Mouse (Mus musculus) CH12.LX (cell line): ENCODE measurements around the gene Rhot1. TPM values are rescaled to one million over a fixed set of nuclear protein-coding genes. Genes with fewer than 3 reads are reported as not detected.

Experiments
- DNase-seq: peaks from one replicate; pipeline ENCODE4 v3.0.0-alpha.2; 2013; ENCODE audit errors: extremely low read depth
- H3K27ac ChIP-seq: 2 replicates; pipeline ENCODE4 v1.5.1; 2012; ENCODE audit warnings: low read depth, mild to moderate bottlenecking, control low read depth, moderate library complexity; ENCODE audit not compliant: insufficient read depth
- H3K27me3 ChIP-seq: replicated peaks from 2 replicates; pipeline ENCODE3; 2012; ENCODE audit warnings: inconsistent platforms
- H3K36me3 ChIP-seq, 2 experiments: replicated peaks in 1 of 2; 2 replicates each; pipeline versions ENCODE3 to v1.6.1; 2012; ENCODE audit warnings: inconsistent platforms in 1 of 2, low read length in 1 of 2, mild to moderate bottlenecking in 1 of 2, mixed read lengths in 1 of 2, moderate library complexity in 1 of 2; ENCODE audit not compliant: control insufficient read depth in 1 of 2, insufficient read depth in 1 of 2
- H3K4me1 ChIP-seq, 2 experiments: 2 replicates each; pipeline ENCODE4 v1.6.1; 2012; ENCODE audit warnings: inconsistent platforms in 1 of 2, moderate library complexity in 1 of 2; ENCODE audit not compliant: insufficient read depth in 2 of 2, control insufficient read depth in 1 of 2
- H3K4me2 ChIP-seq: 2 replicates; pipeline ENCODE4 v1.6.1; 2012; ENCODE audit warnings: low read depth, mild to moderate bottlenecking, control low read depth; ENCODE audit not compliant: poor library complexity, insufficient read depth, severe bottlenecking
- H3K4me3 ChIP-seq, 3 experiments: fragments of 150-350 bp in 1 of 3; sonication (generic) in 1 of 3; replicated peaks in 1 of 3; 2 replicates each; pipeline versions ENCODE3 to v1.5.1; 2011 to 2012; ENCODE audit warnings: low read depth in 2 of 3, low read length in 2 of 3, mild to moderate bottlenecking in 2 of 3, moderate library complexity in 2 of 3, control low read depth in 1 of 3, improper control_type of control experiment in 1 of 3, inconsistent platforms in 1 of 3, mixed read lengths in 1 of 3; ENCODE audit not compliant: poor library complexity in 1 of 3
- H3K79me2 ChIP-seq: replicated peaks from 2 replicates; pipeline ENCODE4 v1.6.1; 2012; ENCODE audit warnings: mild to moderate bottlenecking, moderate library complexity; ENCODE audit not compliant: control insufficient read depth, poor library complexity, insufficient read depth, severe bottlenecking; ENCODE audit errors: extremely low read depth
- H3K9ac ChIP-seq: 2 replicates; pipeline ENCODE4 v1.6.1; 2012; ENCODE audit warnings: low read depth, mild to moderate bottlenecking, control low read depth, moderate library complexity; ENCODE audit not compliant: insufficient read depth
- H3K9me3 ChIP-seq: replicated peaks from 2 replicates; pipeline ENCODE3; 2012; ENCODE audit warnings: low read length, inconsistent platforms, mixed read lengths
- CTCF ChIP-seq, 2 experiments: IDR thresholded peaks in 1 of 2; conservative IDR thresholded peaks in 1 of 2; 2 replicates each; pipeline ENCODE4 v1.5.1; 2011 to 2012; ENCODE audit warnings: low read depth in 2 of 2, low read length in 2 of 2, improper control_type of control experiment in 1 of 2, inconsistent platforms in 1 of 2, mild to moderate bottlenecking in 1 of 2, moderate library complexity in 1 of 2
- ELF1 ChIP-seq: IDR thresholded peaks from 2 replicates; pipeline ENCODE4 v1.6.1; 2014; ENCODE audit warnings: low read depth, mild to moderate bottlenecking, inconsistent platforms, low read length, improper control_type of control experiment
- HCFC1 ChIP-seq: IDR thresholded peaks from 2 replicates; pipeline ENCODE4 v1.6.1; 2012; ENCODE audit warnings: low read depth, mild to moderate bottlenecking, inconsistent platforms, low read length, improper control_type of control experiment
- KAT2A ChIP-seq: IDR thresholded peaks from 2 replicates; pipeline ENCODE4 v1.6.1; 2012; ENCODE audit warnings: low read length, improper control_type of control experiment, inconsistent platforms; ENCODE audit not compliant: insufficient replicate concordance
- MAFK ChIP-seq: IDR thresholded peaks from 2 replicates; pipeline ENCODE4 v1.6.1; 2011; ENCODE audit warnings: low read length, improper control_type of control experiment; ENCODE audit not compliant: insufficient replicate concordance
- MAX ChIP-seq: IDR thresholded peaks from 2 replicates; pipeline ENCODE4 v1.6.1; 2011; ENCODE audit warnings: low read length, improper control_type of control experiment
- MAZ ChIP-seq: IDR thresholded peaks from 2 replicates; pipeline ENCODE4 v1.6.1; 2012; ENCODE audit warnings: low read depth, mild to moderate bottlenecking, inconsistent platforms, low read length, improper control_type of control experiment, moderate library complexity
- MXI1 ChIP-seq: IDR thresholded peaks from 2 replicates; pipeline ENCODE4 v1.6.1; 2011; ENCODE audit warnings: mild to moderate bottlenecking, low read depth, low read length, improper control_type of control experiment
- MYC ChIP-seq: IDR thresholded peaks from 2 replicates; pipeline ENCODE4 v1.6.1; 2011; ENCODE audit warnings: low read depth, mild to moderate bottlenecking, improper control_type of control experiment, low read length
- NELFE ChIP-seq: IDR thresholded peaks from 2 replicates; pipeline ENCODE4 v1.6.1; 2011; ENCODE audit warnings: low read depth, low read length, improper control_type of control experiment
- RCOR1 ChIP-seq: conservative IDR thresholded peaks from 2 replicates; pipeline ENCODE4 v1.6.1; 2012; ENCODE audit warnings: low read depth, mild to moderate bottlenecking, inconsistent platforms, low read length, improper control_type of control experiment
- SIN3A ChIP-seq: IDR thresholded peaks from 2 replicates; pipeline ENCODE4 v1.6.1; 2012; ENCODE audit warnings: low read length, improper control_type of control experiment, inconsistent platforms
- SMC3 ChIP-seq: IDR thresholded peaks from 2 replicates; pipeline ENCODE4 v1.6.1; 2011; ENCODE audit warnings: low read depth, low read length, improper control_type of control experiment
- TBP ChIP-seq: conservative IDR thresholded peaks from 2 replicates; pipeline ENCODE4 v1.6.1; 2011; ENCODE audit warnings: low read depth, low read length, improper control_type of control experiment
- TCF12 ChIP-seq: IDR thresholded peaks from 2 replicates; pipeline ENCODE4 v1.6.1; 2014; ENCODE audit warnings: low read depth, mild to moderate bottlenecking, inconsistent platforms, low read length, improper control_type of control experiment
- UBTF ChIP-seq: IDR thresholded peaks from 2 replicates; pipeline ENCODE4 v1.6.1; 2012; ENCODE audit warnings: low read depth, mild to moderate bottlenecking, inconsistent platforms, low read length, improper control_type of control experiment, moderate library complexity
- USF1 ChIP-seq: IDR thresholded peaks from 2 replicates; pipeline ENCODE4 v1.6.1; 2014; ENCODE audit warnings: low read depth, mild to moderate bottlenecking, inconsistent platforms, low read length, improper control_type of control experiment
- ZMIZ1 ChIP-seq: IDR thresholded peaks from 2 replicates; pipeline ENCODE4 v1.6.1; 2012; ENCODE audit warnings: low read depth, mild to moderate bottlenecking, inconsistent platforms, low read length, improper control_type of control experiment
- dilution Hi-C: fragments of 300-500 bp; cut with MboI; formaldehyde crosslinking; loops from 2 replicates; pipeline ENCODE4 v1.14.3; 2020; ENCODE audit warnings: low sequenced_read_pairs; ENCODE audit not compliant: extremely low pct_unique_long_range_greater_than_20kb, extremely low pct_ligation_motif_present
- in situ Hi-C: fragments of 300-500 bp; cut with MboI; formaldehyde crosslinking; loops from 3 replicates; pipeline ENCODE4 v1.14.3; 2019; ENCODE audit warnings: low sequenced_read_pairs, low pct_ligation_motif_present, low pct_unique_long_range_greater_than_20kb, mixed read lengths
- polyA plus RNA-seq: library from polyadenylated mRNA; unstranded; fragments of >175 nt; gene quantifications from 2 replicates; pipeline ENCODE4 v1.2.1, GENCODE M21; 2012; ENCODE audit warnings: low read depth; ENCODE audit not compliant: insufficient read length
- total RNA-seq, 2 experiments: library from RNA; depleted of rRNA; stranded (reverse); fragments of 300-350 nt in 1 of 2; fragments of >200 nt in 1 of 2; gene quantifications; 2 replicates each; pipeline ENCODE4 v1.2.3; 2012 to 2014

Rhot1 gene
- total and polyA plus RNA-seq, 3 experiments, result 33.1 to 73.3 (median 61.0) TPM

GRCm38 (mm10) chr11:80304846-80305245, 96.0 kb downstream of the Rhot1 start:
- DNase-seq, result no peak
- in situ Hi-C loops, result no loop called here
- H3K9ac ChIP-seq, result no peak overlapping the region
- TF ChIP-seq MXI1 (no peak), USF1 (no peak), CTCF (conservative IDR thresholded peaks at IDR 0.05 in 1 of 2, IDR thresholded peaks at IDR 0.05 in 1 of 2; ENCODE audit: low read depth in 2 of 2, low read length in 2 of 2) (no peak), ZMIZ1 (no peak), NELFE (no peak), TBP (no peak), SMC3 (no peak)
- TF ChIP-seq, all 38 proteins: peak for 0
- H3K4me3 ChIP-seq, result no peak overlapping the region
- no peak overlapping the region for H3K4me2 ChIP-seq
- dilution Hi-C loops, result no loop called here
- H3K27me3 ChIP-seq, result peaks cover 43% of the 10 kb centered on the region
- peaks cover 0 to 31% of the 10 kb centered on the region in 2 experiments; a peak in 2 of 4 replicates for H3K4me1 ChIP-seq
- no peaks in the 10 kb centered on the region for H3K79me2 ChIP-seq
- H3K27ac ChIP-seq, result no peak overlapping the region
- no peaks in the 10 kb centered on the region for H3K36me3 ChIP-seq
- peaks cover 13% of the 10 kb centered on the region for H3K9me3 ChIP-seq

DNA sequence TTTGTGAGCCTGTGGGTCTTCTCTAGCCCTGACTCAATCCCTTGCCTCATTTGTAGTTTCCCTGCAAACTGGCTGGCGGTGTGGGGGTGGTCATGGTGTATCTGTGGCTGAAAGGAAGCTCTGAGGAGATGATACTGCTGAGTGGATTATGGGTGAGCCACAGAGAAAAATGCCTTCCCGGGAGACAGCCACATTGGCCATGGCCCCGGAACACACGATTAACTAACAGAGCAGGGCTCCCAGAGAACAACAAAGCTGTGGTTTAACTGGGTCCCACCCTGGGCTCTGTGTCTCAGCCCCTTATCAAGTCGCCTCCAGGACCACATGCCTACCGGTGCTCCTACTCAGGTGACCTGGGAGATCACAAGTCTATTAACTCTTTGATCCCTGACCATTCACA, 99.7 kb downstream of the Rhot1 start:
- Histone ChIP-seq H3K4me1 (no peaks in the 10 kb centered on the region), H3K36me3 (no peaks in the 10 kb centered on the region), H3K27me3 (peaks cover 49% of the 10 kb centered on the region), H3K9ac (no peak overlapping the region), H3K27ac (no peak overlapping the region), H3K79me2 (no peaks in the 10 kb centered on the region), H3K4me3 (no peak overlapping the region), H3K4me2 (no peak overlapping the region), H3K9me3 (peaks cover 13% of the 10 kb centered on the region)
- no peak for TF ChIP-seq SIN3A
- TF ChIP-seq USF1, result no peak
- no peak for TF ChIP-seq CTCF (conservative IDR thresholded peaks at IDR 0.05 in 1 of 2, IDR thresholded peaks at IDR 0.05 in 1 of 2; ENCODE audit: low read depth in 2 of 2, low read length in 2 of 2)
- no peak for TF ChIP-seq MAX
- no peak for TF ChIP-seq MAZ
- TF ChIP-seq MYC, result no peak
- no peak for TF ChIP-seq TCF12
- no peak for TF ChIP-seq UBTF
- TF ChIP-seq KAT2A, result no peak
- TF ChIP-seq HCFC1, result no peak
- TF ChIP-seq MAFK, result no peak
- TF ChIP-seq RCOR1, result no peak
- no peak for TF ChIP-seq ELF1
- no peak for TF ChIP-seq SMC3
- in situ Hi-C loops, result no loop called here
- dilution Hi-C loops, result no loop called here
- DNase-seq, result no peak
